Mouse (Mus musculus): Measurements from ENCODE around the gene Zfp821. TPM values are rescaled to one million over a fixed set of nuclear protein-coding genes. Genes with fewer than 3 reads are reported as not detected.

Gene Zfp821
- polyA plus RNA-seq, 1 experiment from 2014 or later = 52.4 TPM

GRCm38 (mm10) chr8:109756849-109757248 is 51.5 kb downstream of the Zfp821 start:
- H3K27ac ChIP-seq (ENCODE audit: low read depth, low read length) = no peak overlapping the region
- no peak for DNase-seq (ENCODE audit: low spot score, missing footprints)
- ATAC-seq (ENCODE audit: low FRiP score) = no peak
- no peak overlapping the region for H3K9ac ChIP-seq (ENCODE audit: low read length)
- H3K4me1 ChIP-seq (ENCODE audit: control insufficient read depth, insufficient read depth, low read length) = no peaks in the 10 kb centered on the region
- H3K4me2 ChIP-seq = no peak overlapping the region
- no peaks in the 10 kb centered on the region for H3K36me3 ChIP-seq (ENCODE audit: control insufficient read depth, insufficient read depth, low read length)
- H3K4me3 ChIP-seq (ENCODE audit: low read depth, low read length) = no peak overlapping the region
- 75% methylated on average over 3 of the region's 3 CpGs for WGBS
- H3K9me3 ChIP-seq (ENCODE audit: control insufficient read depth, low read length) = no peaks in the 10 kb centered on the region
- H3K27me3 ChIP-seq (ENCODE audit: control insufficient read depth, insufficient read depth, low read length) = no peaks in the 10 kb centered on the region

- no peak for DNase-seq (ENCODE audit: low spot score, missing footprints)
- Histone ChIP-seq H3K27ac (ENCODE audit: low read depth, low read length) (no peak overlapping the region), H3K9me3 (ENCODE audit: control insufficient read depth, low read length) (no peaks in the 10 kb centered on the region), H3K27me3 (ENCODE audit: control insufficient read depth, insufficient read depth, low read length) (no peaks in the 10 kb centered on the region), H3K9ac (ENCODE audit: low read length) (no peak overlapping the region), H3K4me3 (ENCODE audit: low read depth, low read length) (no peak overlapping the region), H3K36me3 (ENCODE audit: control insufficient read depth, insufficient read depth, low read length) (no peaks in the 10 kb centered on the region), H3K4me1 (ENCODE audit: control insufficient read depth, insufficient read depth, low read length) (no peaks in the 10 kb centered on the region), H3K4me2 (no peak overlapping the region)
- 95% methylated on average over 7 of the region's 7 CpGs for WGBS
- ATAC-seq (ENCODE audit: low FRiP score) = no peak
Observed at GRCm38 (mm10) chr8:109759426-109759825, 54.1 kb downstream of the Zfp821 start.

DNA sequence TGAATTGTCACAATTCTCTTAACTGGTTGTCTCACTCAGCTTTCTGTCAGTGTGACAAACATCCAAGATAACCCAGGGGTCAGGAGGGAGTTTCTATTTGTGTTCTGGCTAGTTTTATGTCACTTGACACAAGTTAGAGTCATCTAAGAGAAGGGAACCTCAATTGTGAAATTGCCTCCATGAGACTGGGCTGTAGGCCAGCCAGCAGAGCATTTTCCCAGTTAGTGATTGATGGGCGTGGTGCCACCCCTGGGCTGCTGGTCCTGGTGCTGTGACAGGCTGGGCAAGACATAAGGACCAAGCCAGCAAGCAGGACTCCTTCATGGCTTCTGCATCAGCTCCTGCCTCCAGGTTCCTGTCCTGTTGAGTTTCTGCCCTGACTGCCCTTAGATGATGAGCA is 54.9 kb downstream of the Zfp821 start:
- WGBS = 71% methylated on average over 1 of the region's 1 CpGs
- H3K36me3 ChIP-seq (ENCODE audit: control insufficient read depth, insufficient read depth, low read length) = no peaks in the 10 kb centered on the region
- no peaks in the 10 kb centered on the region for H3K27me3 ChIP-seq (ENCODE audit: control insufficient read depth, insufficient read depth, low read length)
- H3K27ac ChIP-seq (ENCODE audit: low read depth, low read length) = no peak overlapping the region
- no peak overlapping the region for H3K9ac ChIP-seq (ENCODE audit: low read length)
- no peaks in the 10 kb centered on the region for H3K4me1 ChIP-seq (ENCODE audit: control insufficient read depth, insufficient read depth, low read length)
- H3K9me3 ChIP-seq (ENCODE audit: control insufficient read depth, low read length) = no peaks in the 10 kb centered on the region
- ATAC-seq (ENCODE audit: low FRiP score) (no peak), DNase-seq (ENCODE audit: low spot score, missing footprints) (no peak)
- no peak overlapping the region for H3K4me2 ChIP-seq
- no peak overlapping the region for H3K4me3 ChIP-seq (ENCODE audit: low read depth, low read length)

GRCm38 (mm10) chr8:109764031-109764430 is 58.7 kb downstream of the Zfp821 start:
- DNase-seq (ENCODE audit: low spot score, missing footprints) = no peak
- Histone ChIP-seq H3K36me3 (ENCODE audit: control insufficient read depth, insufficient read depth, low read length) (no peaks in the 10 kb centered on the region), H3K4me3 (ENCODE audit: low read depth, low read length) (no peak overlapping the region), H3K27me3 (ENCODE audit: control insufficient read depth, insufficient read depth, low read length) (no peaks in the 10 kb centered on the region), H3K4me1 (ENCODE audit: control insufficient read depth, insufficient read depth, low read length) (no peaks in the 10 kb centered on the region), H3K9ac (ENCODE audit: low read length) (no peak overlapping the region), H3K4me2 (no peak overlapping the region), H3K27ac (ENCODE audit: low read depth, low read length) (no peak overlapping the region), H3K9me3 (ENCODE audit: control insufficient read depth, low read length) (no peaks in the 10 kb centered on the region)
- no peak for ATAC-seq (ENCODE audit: low FRiP score)
- WGBS = 89% methylated on average over 6 of the region's 6 CpGs

DNA sequence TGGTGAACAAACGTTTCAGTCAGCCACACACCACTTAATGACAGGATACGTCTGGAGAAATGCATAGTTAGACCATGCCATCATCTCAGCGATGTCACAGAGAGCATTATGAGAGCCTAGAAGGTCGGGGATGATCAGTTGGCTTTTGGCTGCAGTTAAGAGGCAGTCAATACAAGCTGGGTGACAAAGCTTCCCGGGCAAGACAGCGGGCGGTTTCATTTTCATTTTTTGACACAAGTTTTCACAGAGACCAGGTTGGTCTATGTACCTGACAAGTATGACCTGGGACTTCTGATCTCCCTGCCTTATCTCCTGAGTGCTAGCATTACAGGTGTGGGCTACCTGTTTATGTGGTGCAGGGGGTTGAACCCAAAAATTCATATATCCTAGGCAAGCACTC is 60.7 kb downstream of the Zfp821 start:
- no peaks in the 10 kb centered on the region for H3K36me3 ChIP-seq (ENCODE audit: control insufficient read depth, insufficient read depth, low read length)
- H3K9me3 ChIP-seq (ENCODE audit: control insufficient read depth, low read length) = no peaks in the 10 kb centered on the region
- WGBS = 75% methylated on average over 7 of the region's 7 CpGs
- no peak overlapping the region for H3K4me3 ChIP-seq (ENCODE audit: low read depth, low read length)
- DNase-seq (ENCODE audit: low spot score, missing footprints) (no peak), ATAC-seq (ENCODE audit: low FRiP score) (no peak)
- no peak overlapping the region for H3K27ac ChIP-seq (ENCODE audit: low read depth, low read length)
- no peak overlapping the region for H3K9ac ChIP-seq (ENCODE audit: low read length)
- no peak overlapping the region for H3K4me2 ChIP-seq
- no peaks in the 10 kb centered on the region for H3K27me3 ChIP-seq (ENCODE audit: control insufficient read depth, insufficient read depth, low read length)
- H3K4me1 ChIP-seq (ENCODE audit: control insufficient read depth, insufficient read depth, low read length) = no peaks in the 10 kb centered on the region

DNA sequence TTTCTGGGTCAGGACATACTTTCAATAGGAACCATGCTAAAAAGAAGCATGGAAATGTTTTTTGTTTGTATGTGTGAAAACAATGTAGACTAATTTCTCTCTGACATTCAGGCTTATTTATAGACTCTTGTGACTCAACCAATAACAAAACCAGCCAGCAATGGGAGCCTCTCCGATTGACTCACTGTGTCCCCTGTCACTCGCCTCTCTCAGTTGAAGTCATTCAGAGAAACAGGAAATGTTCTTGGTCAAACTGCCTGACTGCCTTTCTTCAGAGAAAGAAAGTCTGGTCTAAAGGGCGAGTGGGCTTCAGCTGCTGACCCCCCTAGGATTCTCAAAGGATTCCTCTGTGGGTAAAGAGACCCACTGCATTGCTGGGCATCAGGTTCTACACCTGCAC is 67.8 kb downstream of the Zfp821 start:
- ATAC-seq (ENCODE audit: low FRiP score) (no peak), DNase-seq (ENCODE audit: low spot score, missing footprints) (no peak)
- Histone ChIP-seq H3K27me3 (ENCODE audit: control insufficient read depth, insufficient read depth, low read length) (no peaks in the 10 kb centered on the region; the same call in 1 of the 2 replicates), H3K27ac (ENCODE audit: low read depth, low read length) (no peak overlapping the region), H3K4me2 (no peak overlapping the region), H3K9me3 (ENCODE audit: control insufficient read depth, low read length) (no peaks in the 10 kb centered on the region), H3K9ac (ENCODE audit: low read length) (no peak overlapping the region), H3K4me1 (ENCODE audit: control insufficient read depth, insufficient read depth, low read length) (no peaks in the 10 kb centered on the region), H3K4me3 (ENCODE audit: low read depth, low read length) (no peak overlapping the region), H3K36me3 (ENCODE audit: control insufficient read depth, insufficient read depth, low read length) (no peaks in the 10 kb centered on the region)
- 53% methylated on average over 3 of the region's 3 CpGs for WGBS

Other genes starting within 250 kb of the Zfp821 start
- 3.1 TPM in 2 replicates for gene Pmfbp1, start 211.5 kb upstream of the Zfp821 start, polyA plus RNA-seq (2014; fragmentation: Nextera tagmentation; extraction: Ambion mirVana)
- 18.7 and 22.0 TPM in 2 replicates for gene Dhx38, start 139.7 kb upstream of the Zfp821 start, polyA plus RNA-seq (2014; fragmentation: Nextera tagmentation; extraction: Ambion mirVana)
- gene Txnl4b, start 139.7 kb upstream of the Zfp821 start, polyA plus RNA-seq (2014; fragmentation: Nextera tagmentation; extraction: Ambion mirVana) = 28.2 and 31.4 TPM in 2 replicates
- 0.33 and 0.34 TPM in 2 replicates for gene Hp, start 126.4 kb upstream of the Zfp821 start, polyA plus RNA-seq (2014; fragmentation: Nextera tagmentation; extraction: Ambion mirVana)
- 38.5 and 44.9 TPM in 2 replicates for gene Dhodh, start 96.9 kb upstream of the Zfp821 start, polyA plus RNA-seq (2014; fragmentation: Nextera tagmentation; extraction: Ambion mirVana)
- 0.20 and 0.36 TPM in 2 replicates for gene Pkd1l3, start 91.0 kb upstream of the Zfp821 start, polyA plus RNA-seq (2014; fragmentation: Nextera tagmentation; extraction: Ambion mirVana)
- 182 and 187 TPM in 2 replicates for gene Ist1, start 12.3 kb upstream of the Zfp821 start, polyA plus RNA-seq (2014; fragmentation: Nextera tagmentation; extraction: Ambion mirVana)
- gene Atxn1l, start 32.2 kb downstream of the Zfp821 start, polyA plus RNA-seq (2014; fragmentation: Nextera tagmentation; extraction: Ambion mirVana) = 4.9 and 5.4 TPM in 2 replicates
- 41.6 and 47.3 TPM in 2 replicates for gene Ap1g1, start 73.0 kb downstream of the Zfp821 start, polyA plus RNA-seq (2014; fragmentation: Nextera tagmentation; extraction: Ambion mirVana)
- gene Phlpp2, start 163.0 kb downstream of the Zfp821 start, polyA plus RNA-seq (2014; fragmentation: Nextera tagmentation; extraction: Ambion mirVana) = 2.7 and 3.2 TPM in 2 replicates